Mouse (Mus musculus) MEL (cell line): ENCODE results near the gene Gm10277. TPM values are rescaled to one million over a fixed set of nuclear protein-coding genes. Genes with fewer than 3 reads are reported as not detected.

ENCODE experiments used
- DNase-seq: peaks from one replicate; pipeline ENCODE4 v3.0.0; 2011; ENCODE audit warnings: low read depth, low spot score
- H3K27ac ChIP-seq: 2 replicates; pipeline ENCODE4 v1.5.1; 2012; ENCODE audit warnings: low read depth, mild to moderate bottlenecking, control low read depth, low read length, moderate library complexity; ENCODE audit not compliant: control insufficient read depth
- H3K27me3 ChIP-seq, 2 experiments: fragments of 150-350 bp in 1 of 2; sonication (generic) in 1 of 2; 2 replicates each; pipeline ENCODE4 v1.6.1; 2012; ENCODE audit warnings: low read length in 2 of 2, mild to moderate bottlenecking in 2 of 2, improper control_type of control experiment in 1 of 2, moderate library complexity in 1 of 2; ENCODE audit not compliant: insufficient read depth in 2 of 2, control insufficient read depth in 1 of 2
- H3K36me3 ChIP-seq, 2 experiments: 2 replicates each; pipeline ENCODE4 v1.6.1; 2012 to 2014; ENCODE audit warnings: low read length in 2 of 2, improper control_type of control experiment in 1 of 2, inconsistent platforms in 1 of 2, mild to moderate bottlenecking in 1 of 2; ENCODE audit not compliant: insufficient read depth in 2 of 2, control insufficient read depth in 1 of 2
- H3K4me1 ChIP-seq, 2 experiments: fragments of 150-350 bp in 1 of 2; sonication (generic) in 1 of 2; 2 replicates each; pipeline ENCODE4 v1.6.1; 2012; ENCODE audit warnings: low read length in 2 of 2, improper control_type of control experiment in 1 of 2, mild to moderate bottlenecking in 1 of 2; ENCODE audit not compliant: insufficient read depth in 2 of 2, control insufficient read depth in 1 of 2
- H3K4me3 ChIP-seq, 2 experiments: fragments of 150-350 bp in 1 of 2; sonication (generic) in 1 of 2; 2 replicates each; pipeline ENCODE4 v1.5.1; 2012; ENCODE audit warnings: low read depth in 2 of 2, low read length in 2 of 2, mild to moderate bottlenecking in 2 of 2, moderate library complexity in 2 of 2, control low read depth in 1 of 2, improper control_type of control experiment in 1 of 2; ENCODE audit not compliant: control insufficient read depth in 1 of 2, insufficient read depth in 1 of 2
- H3K79me2 ChIP-seq: 2 replicates; pipeline ENCODE4 v1.6.1; 2012; ENCODE audit warnings: mild to moderate bottlenecking, low read length, moderate library complexity; ENCODE audit not compliant: control insufficient read depth, poor library complexity, insufficient read depth
- H3K9ac ChIP-seq: 2 replicates; pipeline ENCODE4 v1.6.1; 2012; ENCODE audit warnings: low read depth, mild to moderate bottlenecking, control low read depth, low read length, moderate library complexity; ENCODE audit not compliant: control insufficient read depth, poor library complexity, severe bottlenecking
- H3K9me3 ChIP-seq: fragments of 150-350 bp; sonication (generic); replicated peaks from 2 replicates; pipeline ENCODE4 v1.6.1; 2012; ENCODE audit warnings: mild to moderate bottlenecking, low read length, improper control_type of control experiment, moderate library complexity; ENCODE audit not compliant: insufficient read depth
- BHLHE40 ChIP-seq: IDR thresholded peaks from 2 replicates; pipeline ENCODE4 v1.6.1; 2012; ENCODE audit warnings: low read depth, mild to moderate bottlenecking, inconsistent platforms, low read length, improper control_type of control experiment, borderline replicate concordance
- CHD1 ChIP-seq: IDR thresholded peaks from 2 replicates; pipeline ENCODE4 v1.6.1; 2012; ENCODE audit warnings: low read depth, mild to moderate bottlenecking, inconsistent platforms, low read length, improper control_type of control experiment
- CHD2 ChIP-seq: IDR thresholded peaks from 2 replicates; pipeline ENCODE4 v1.6.1; 2011; ENCODE audit warnings: low read length, improper control_type of control experiment
- CTCF ChIP-seq, 3 experiments: IDR thresholded peaks in 2 of 3; conservative IDR thresholded peaks in 1 of 3; 2 replicates each; pipeline ENCODE4 v1.5.1; 2011 to 2012; ENCODE audit warnings: low read length in 3 of 3, low read depth in 2 of 3, mild to moderate bottlenecking in 2 of 3, improper control_type of control experiment in 1 of 3, inconsistent platforms in 1 of 3, mixed read lengths in 1 of 3, moderate library complexity in 1 of 3; ENCODE audit not compliant: control insufficient read depth in 1 of 3, insufficient read depth in 1 of 3, poor library complexity in 1 of 3, severe bottlenecking in 1 of 3
- EP300 ChIP-seq, 2 experiments: IDR thresholded peaks; 2 replicates each; pipeline ENCODE4 v1.6.1; 2011; ENCODE audit warnings: improper control_type of control experiment in 2 of 2, low read length in 2 of 2, low read depth in 1 of 2, mild to moderate bottlenecking in 1 of 2
- GATA1 ChIP-seq: IDR thresholded peaks from 2 replicates; pipeline ENCODE4 v1.6.1; 2011; ENCODE audit warnings: low read depth, low read length, improper control_type of control experiment
- JUND ChIP-seq: IDR thresholded peaks from 2 replicates; pipeline ENCODE4 v1.6.1; 2011; ENCODE audit warnings: low read depth, mild to moderate bottlenecking, improper control_type of control experiment, low read length
- KAT2A ChIP-seq: conservative IDR thresholded peaks from 2 replicates; pipeline ENCODE4 v1.6.1; 2012; ENCODE audit warnings: low read depth, low read length, improper control_type of control experiment, inconsistent platforms
- MEF2A ChIP-seq: IDR thresholded peaks from 2 replicates; pipeline ENCODE4 v1.6.1; 2014; ENCODE audit warnings: low read depth, mild to moderate bottlenecking, inconsistent platforms, low read length, improper control_type of control experiment; ENCODE audit not compliant: poor library complexity, insufficient replicate concordance, severe bottlenecking; ENCODE audit errors: extremely low read depth
- NELFE ChIP-seq: IDR thresholded peaks from 2 replicates; pipeline ENCODE4 v1.6.1; 2011; ENCODE audit warnings: low read depth, low read length, improper control_type of control experiment
- SIN3A ChIP-seq: IDR thresholded peaks from 2 replicates; pipeline ENCODE4 v1.6.1; 2012; ENCODE audit warnings: low read length, improper control_type of control experiment, inconsistent platforms
- SMC3 ChIP-seq: IDR thresholded peaks from 2 replicates; pipeline ENCODE4 v1.6.1; 2011; ENCODE audit warnings: low read depth, low read length, improper control_type of control experiment
- TAL1 ChIP-seq: IDR thresholded peaks from 2 replicates; pipeline ENCODE4 v1.6.1; 2012; ENCODE audit warnings: mild to moderate bottlenecking, inconsistent platforms, low read length, moderate library complexity, mixed read lengths
- TBP ChIP-seq: IDR thresholded peaks from 2 replicates; pipeline ENCODE4 v1.8.0; 2011; ENCODE audit warnings: low read depth, low read length, improper control_type of control experiment
- TCF12 ChIP-seq: IDR thresholded peaks from 2 replicates; pipeline ENCODE4 v1.6.1; 2014; ENCODE audit warnings: low read depth, mild to moderate bottlenecking, inconsistent platforms, low read length, improper control_type of control experiment, moderate library complexity
- UBTF ChIP-seq: IDR thresholded peaks from 2 replicates; pipeline ENCODE4 v1.6.1; 2012; ENCODE audit warnings: low read depth, mild to moderate bottlenecking, inconsistent platforms, low read length, improper control_type of control experiment, moderate library complexity, borderline replicate concordance; ENCODE audit not compliant: insufficient read depth
- USF1 ChIP-seq: IDR thresholded peaks from 2 replicates; pipeline ENCODE4 v1.6.1; 2014; ENCODE audit warnings: low read depth, mild to moderate bottlenecking, inconsistent platforms, low read length, improper control_type of control experiment, moderate library complexity
- USF2 ChIP-seq, 2 experiments: IDR thresholded peaks; 2 replicates each; pipeline ENCODE4 v1.6.1; 2011 to 2012; ENCODE audit warnings: improper control_type of control experiment in 2 of 2, low read length in 2 of 2, borderline replicate concordance in 1 of 2, inconsistent platforms in 1 of 2, low read depth in 1 of 2, mild to moderate bottlenecking in 1 of 2; ENCODE audit not compliant: insufficient read depth in 1 of 2
- ZC3H11A ChIP-seq: IDR thresholded peaks from 2 replicates; pipeline ENCODE4 v1.6.1; 2012; ENCODE audit warnings: low read depth, mild to moderate bottlenecking, inconsistent platforms, low read length, improper control_type of control experiment
- polyA plus RNA-seq, 2 experiments: library from polyadenylated mRNA; stranded (reverse) in 1 of 2; unstranded in 1 of 2; fragments of >175 nt in 1 of 2; fragments of >200 nt in 1 of 2; gene quantifications; 2 replicates each; pipeline versions ENCODE4 v1.2.1 to v1.2.4; 2012; ENCODE audit warnings: low replicate concordance in 2 of 2, low read depth in 1 of 2; ENCODE audit not compliant: insufficient read length in 2 of 2, insufficient read depth in 1 of 2, missing spikeins in 1 of 2
- total RNA-seq: library from RNA; depleted of rRNA; stranded (reverse); fragments of 300-350 nt; gene quantifications from 2 replicates; pipeline ENCODE4 v1.2.3, GENCODE M21; 2012

Gm10277 gene
- total and polyA plus RNA-seq, 3 experiments, result 0.19 to 0.35 TPM; not detected in 1

DNA sequence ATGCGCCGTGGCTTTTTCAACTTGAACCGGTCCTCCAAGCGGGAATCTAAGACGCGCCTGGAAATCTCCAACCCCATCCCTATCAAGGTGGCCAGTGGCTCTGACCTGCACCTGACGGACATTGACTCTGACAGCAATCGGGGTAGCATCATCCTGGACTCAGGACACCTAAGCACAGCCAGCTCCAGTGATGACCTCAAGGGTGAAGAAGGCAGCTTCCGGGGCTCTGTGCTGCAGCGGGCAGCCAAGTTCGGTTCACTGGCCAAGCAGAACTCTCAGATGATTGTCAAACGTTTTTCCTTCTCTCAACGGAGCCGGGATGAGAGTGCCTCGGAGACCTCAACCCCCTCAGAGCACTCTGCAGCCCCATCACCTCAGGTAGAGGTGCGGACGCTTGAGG lies 10.1 kb downstream of the Gm10277 start:
- Histone ChIP-seq H3K4me3 (no peak overlapping the region), H3K9me3 (no peaks in the 10 kb centered on the region), H3K79me2 (no peaks in the 10 kb centered on the region), H3K9ac (no peak overlapping the region), H3K4me1 (peaks cover 3 to 12% of the 10 kb centered on the region in 2 experiments), H3K36me3 (peaks cover 0 to 6% of the 10 kb centered on the region in 2 experiments; a peak in 2 of 4 replicates), H3K27ac (no peak overlapping the region), H3K27me3 (no peaks in the 10 kb centered on the region)
- no peak for TF ChIP-seq KAT2A
- TF ChIP-seq BHLHE40, result no peak
- TF ChIP-seq SMC3, result no peak
- no peak for TF ChIP-seq NELFE
- TF ChIP-seq USF1, result no peak
- TF ChIP-seq SIN3A, result no peak
- TF ChIP-seq ZC3H11A, result no peak
- TF ChIP-seq CTCF (IDR thresholded peaks at IDR 0.05 in 2 of 3, conservative IDR thresholded peaks at IDR 0.05 in 1 of 3; ENCODE audit: control insufficient read depth in 1 of 3, insufficient read depth in 1 of 3, low read depth in 2 of 3, low read length in 3 of 3, poor library complexity in 1 of 3, severe bottlenecking in 1 of 3), result no peak
- no peak for TF ChIP-seq USF2 (IDR thresholded peaks at IDR 0.05; ENCODE audit: borderline replicate concordance in 1 of 2, insufficient read depth in 1 of 2, low read depth in 1 of 2, low read length in 2 of 2)
- TF ChIP-seq GATA1, result no peak
- DNase-seq, result no peak

DNA sequence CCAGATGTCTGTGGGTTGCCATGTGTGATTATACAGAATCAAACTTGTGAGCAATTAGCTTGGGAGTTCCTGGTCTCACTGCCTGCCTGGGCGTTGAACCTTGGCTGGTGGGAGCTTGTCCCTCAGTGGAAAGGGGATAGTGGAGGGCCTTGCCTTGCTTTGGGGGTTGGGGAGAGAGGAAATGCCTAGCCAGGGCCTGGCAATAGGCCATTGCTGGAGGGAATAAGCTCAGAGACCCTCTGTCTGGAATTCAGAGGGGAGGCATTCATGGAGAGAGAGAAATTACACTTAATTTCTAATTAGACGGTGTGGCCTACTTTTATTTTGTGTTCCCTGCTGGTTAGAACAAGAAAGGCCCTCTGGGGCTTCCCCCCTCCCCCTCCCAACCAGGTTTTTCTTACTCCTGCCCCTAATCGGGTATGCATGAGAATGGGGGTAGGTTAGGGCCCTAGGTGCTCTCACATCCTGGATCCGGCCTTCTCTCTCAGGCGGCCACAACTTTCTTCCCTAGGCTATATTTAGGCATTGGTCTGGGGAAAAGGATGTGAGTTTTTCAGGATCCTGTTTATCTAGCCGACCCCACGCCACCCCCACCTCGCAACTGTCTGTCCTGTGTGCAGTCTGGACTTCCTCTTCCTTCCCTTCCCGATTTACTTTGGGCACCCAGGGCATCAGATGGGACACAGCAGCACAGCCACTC lies 11.7 kb downstream of the Gm10277 start:
- peaks cover 10 to 17% of the 10 kb centered on the region in 2 experiments for H3K4me1 ChIP-seq

More for the DNA sequence above, 11.7 kb downstream of the Gm10277 start:
- H3K9me3 ChIP-seq, result no peaks in the 10 kb centered on the region
- H3K79me2 ChIP-seq, result no peaks in the 10 kb centered on the region
- TF ChIP-seq TBP (no peak), SIN3A (no peak), TCF12 (no peak), JUND (no peak), MEF2A (no peak), EP300 (IDR thresholded peaks at IDR 0.05; ENCODE audit: low read depth in 1 of 2, low read length in 2 of 2) (no peak), CHD1 (no peak), UBTF (no peak), CTCF (IDR thresholded peaks at IDR 0.05 in 2 of 3, conservative IDR thresholded peaks at IDR 0.05 in 1 of 3; ENCODE audit: control insufficient read depth in 1 of 3, insufficient read depth in 1 of 3, low read depth in 2 of 3, low read length in 3 of 3, poor library complexity in 1 of 3, severe bottlenecking in 1 of 3) (no peak), CHD2 (no peak), TAL1 (no peak)
- H3K27me3 ChIP-seq, result no peaks in the 10 kb centered on the region
- H3K27ac ChIP-seq, result no peak overlapping the region
- H3K9ac ChIP-seq, result no peak overlapping the region
- H3K36me3 ChIP-seq, result peaks cover 0 to 11% of the 10 kb centered on the region in 2 experiments; a peak in 2 of 4 replicates
- no peak for DNase-seq
- H3K4me3 ChIP-seq, result no peak overlapping the region
